Mouse (Mus musculus) intestine, embryonic 14.5 days (tissue): ENCODE data around the gene Usp12. TPM values are rescaled to one million over a fixed set of nuclear protein-coding genes. Genes with fewer than 3 reads are reported as not detected.

Experiments used
- ATAC-seq: fragments of 200-750 bp; cut with Nextera tagmentation; replicated peaks from 2 replicates; pipeline ENCODE4 v1.8.0; 2017; ENCODE audit warnings: low read depth, moderate number of reproducible peaks, moderate TSS enrichment, moderate library complexity; ENCODE audit not compliant: low FRiP score, low TSS enrichment
- DNase-seq: peaks from one replicate; pipeline ENCODE4 v3.0.0-alpha.2; 2018; ENCODE audit warnings: low spot score
- H3K27ac ChIP-seq: fragments of 300-500 bp; sonication (generic); 2 replicates; pipeline ENCODE4 v1.5.1; 2014; ENCODE audit warnings: low read depth, mild to moderate bottlenecking, control low read depth
- H3K27me3 ChIP-seq: fragments of 300-500 bp; sonication (generic); replicated peaks from 2 replicates; pipeline ENCODE4 v1.6.1; 2014; ENCODE audit warnings: low read length, control low read depth; ENCODE audit not compliant: control insufficient read depth, insufficient read depth
- H3K36me3 ChIP-seq: fragments of 300-500 bp; sonication (generic); 2 replicates; pipeline ENCODE4 v1.6.1; 2014; ENCODE audit warnings: low read length, control low read depth; ENCODE audit not compliant: control insufficient read depth, insufficient read depth
- H3K4me1 ChIP-seq: fragments of 300-500 bp; sonication (generic); replicated peaks from 2 replicates; pipeline ENCODE4 v1.6.1; 2014; ENCODE audit warnings: low read length, control low read depth, mixed read lengths; ENCODE audit not compliant: control insufficient read depth, insufficient read depth
- H3K4me2 ChIP-seq: fragments of 300-500 bp; sonication (generic); 2 replicates; pipeline ENCODE4 v1.6.1; 2014; ENCODE audit warnings: low read length
- H3K4me3 ChIP-seq: fragments of 300-500 bp; sonication (generic); 2 replicates; pipeline ENCODE4 v1.5.1; 2014; ENCODE audit warnings: low read depth, low read length, control low read depth, mixed read lengths
- H3K9ac ChIP-seq: fragments of 300-500 bp; sonication (generic); 2 replicates; pipeline ENCODE4 v1.6.1; 2014; ENCODE audit warnings: mild to moderate bottlenecking, low read length
- H3K9me3 ChIP-seq: fragments of 300-500 bp; sonication (generic); 2 replicates; pipeline ENCODE4 v1.6.1; 2016; ENCODE audit warnings: low read length, control low read depth; ENCODE audit not compliant: control insufficient read depth
- WGBS: fragments of 180-500 bp; shearing (Covaris S2); extraction: QIAGEN DNeasy Blood & Tissue Kit; methylation state at CpG from one replicate; pipeline ENCODE4 v1.1.7; 2014; 5-methylcytosine and 5-hydroxymethylcytosine counted together
- polyA plus RNA-seq: library from polyadenylated mRNA; unstranded; fragments of >200 nt; fragmentation: Nextera tagmentation; extraction: Ambion mirVana; gene quantifications from 2 replicates; pipeline ENCODE4 v1.2.1, GENCODE M21; 2014

The Usp12 gene
- polyA plus RNA-seq, 1 experiment from 2014 or later, result 19.2 TPM

DNA sequence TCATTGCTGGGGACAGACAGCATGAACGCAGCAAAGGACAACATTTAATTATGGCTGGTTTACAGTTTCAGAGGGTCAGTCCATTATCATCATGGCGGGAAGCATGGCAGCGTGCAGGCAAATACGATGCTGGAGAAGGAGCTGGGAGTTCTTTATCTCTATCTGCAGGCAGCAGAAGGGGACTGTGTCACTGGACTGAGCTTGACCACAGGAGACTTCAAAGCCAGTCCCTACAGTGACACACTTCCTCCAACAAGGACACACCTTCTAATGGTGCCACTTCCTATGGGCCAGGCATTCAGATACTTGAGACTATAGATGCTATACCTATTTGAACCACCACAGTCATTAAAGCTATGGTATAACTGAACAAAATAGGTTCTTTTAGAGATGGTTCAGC is 20.6 kb upstream of the Usp12 start:
- Histone ChIP-seq H3K27ac (no peak overlapping the region), H3K27me3 (no peaks in the 10 kb centered on the region), H3K4me3 (no peak overlapping the region), H3K9ac (no peak overlapping the region), H3K36me3 (no peaks in the 10 kb centered on the region), H3K4me1 (no peaks in the 10 kb centered on the region), H3K9me3 (no peaks in the 10 kb centered on the region; the same call in 1 of the 2 replicates), H3K4me2 (no peak overlapping the region)
- DNase-seq, result no peak
- WGBS, result 79% methylated on average over 4 of the region's 4 CpGs
- no peak for ATAC-seq

- Histone ChIP-seq H3K4me1 (no peaks in the 10 kb centered on the region), H3K27ac (no peak overlapping the region), H3K27me3 (no peaks in the 10 kb centered on the region), H3K9me3 (no peaks in the 10 kb centered on the region; the same call in 1 of the 2 replicates), H3K4me2 (no peak overlapping the region), H3K36me3 (no peaks in the 10 kb centered on the region), H3K9ac (no peak overlapping the region), H3K4me3 (no peak overlapping the region)
- DNase-seq (no peak), ATAC-seq (no peak)
- WGBS, result 82% methylated on average over 4 of the region's 4 CpGs
Measured at GRCm38 (mm10) chr5:146813421-146813820, 18.6 kb upstream of the Usp12 start.

- H3K27me3 ChIP-seq, result no peaks in the 10 kb centered on the region
- no peak overlapping the region for H3K9ac ChIP-seq
- ATAC-seq (no peak), DNase-seq (no peak)
- H3K4me3 ChIP-seq, result no peak overlapping the region
- H3K4me1 ChIP-seq, result no peaks in the 10 kb centered on the region
- no peak overlapping the region for H3K4me2 ChIP-seq
- no peaks in the 10 kb centered on the region for H3K36me3 ChIP-seq
- no peak overlapping the region for H3K27ac ChIP-seq
- H3K9me3 ChIP-seq, result no peaks in the 10 kb centered on the region; the same call in 1 of the 2 replicates
- WGBS, result 91% methylated on average over 5 of the region's 5 CpGs
Measured at GRCm38 (mm10) chr5:146812866-146813265, 18.1 kb upstream of the Usp12 start.

DNA sequence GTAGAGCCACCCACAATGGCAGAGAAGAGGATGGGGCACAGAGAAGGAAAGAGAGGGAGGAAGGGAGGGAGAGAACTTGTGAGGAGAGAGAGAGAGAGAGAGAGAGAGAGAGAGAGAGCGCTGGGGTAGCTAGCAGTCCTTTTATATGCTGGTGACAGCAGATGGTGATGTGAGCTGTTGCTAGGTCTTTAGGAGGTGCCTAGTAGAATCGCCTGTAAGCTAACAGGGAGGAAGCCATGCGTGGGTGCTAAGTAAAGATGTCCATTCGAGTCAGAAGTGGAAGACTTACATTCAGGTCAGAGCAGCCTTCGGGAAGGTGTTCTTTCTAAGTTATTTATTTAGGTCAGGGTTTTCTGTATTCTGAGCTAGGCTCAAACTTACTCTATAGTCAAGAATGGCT is 15.1 kb upstream of the Usp12 start:
- no peak for ATAC-seq
- no peak for DNase-seq
- no peaks in the 10 kb centered on the region for H3K36me3 ChIP-seq
- H3K9me3 ChIP-seq, result no peaks in the 10 kb centered on the region; the same call in 1 of the 2 replicates
- no peaks in the 10 kb centered on the region for H3K27me3 ChIP-seq
- 75% methylated on average over 5 of the region's 5 CpGs for WGBS
- no peak overlapping the region for H3K4me2 ChIP-seq
- H3K9ac ChIP-seq, result no peak overlapping the region
- no peak overlapping the region for H3K27ac ChIP-seq
- H3K4me3 ChIP-seq, result no peak overlapping the region
- no peaks in the 10 kb centered on the region for H3K4me1 ChIP-seq

GRCm38 (mm10) chr5:146806004-146806430 is 11.2 kb upstream of the Usp12 start:
- H3K27ac ChIP-seq, result no peak overlapping the region
- H3K4me1 ChIP-seq, result no peaks in the 10 kb centered on the region
- H3K9ac ChIP-seq, result no peak overlapping the region
- DNase-seq (no peak), ATAC-seq (no peak)
- no peak overlapping the region for H3K4me2 ChIP-seq
- H3K4me3 ChIP-seq, result no peak overlapping the region
- WGBS, result 78% methylated on average over 8 of the region's 8 CpGs
- H3K36me3 ChIP-seq, result no peaks in the 10 kb centered on the region
- 0 out of 2 replicates have a peak, but pooled peaks cover 4% of the 10 kb centered on the region for H3K9me3 ChIP-seq
- H3K27me3 ChIP-seq, result no peaks in the 10 kb centered on the region

DNA sequence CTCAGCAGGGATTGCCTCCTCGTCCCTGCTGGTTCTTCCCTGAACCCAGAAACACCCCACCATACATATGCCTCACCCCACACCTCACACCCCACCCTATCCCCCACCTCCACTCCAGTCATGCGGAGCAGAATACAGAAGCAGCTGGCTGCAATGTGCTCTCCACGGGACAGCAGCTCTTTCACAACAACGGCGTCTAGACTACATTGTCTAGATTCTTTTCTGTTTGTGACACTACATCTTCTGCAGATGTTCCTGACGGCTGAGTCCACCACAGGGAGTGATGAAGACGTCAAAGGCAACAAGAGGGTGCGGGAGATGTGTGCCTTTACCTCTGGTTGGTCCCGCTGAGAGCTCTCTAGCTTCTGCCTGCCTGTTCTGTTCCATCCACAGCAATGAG is 3.2 kb upstream of the Usp12 start:
- H3K4me3 ChIP-seq, result no peak overlapping the region
- no peak overlapping the region for H3K27ac ChIP-seq
- H3K4me1 ChIP-seq, result peaks cover 5% of the 10 kb centered on the region
- no peaks in the 10 kb centered on the region for H3K27me3 ChIP-seq
- H3K4me2 ChIP-seq, result no peak overlapping the region
- WGBS, result 60% methylated on average over 9 of the region's 9 CpGs
- no peak for DNase-seq
- 0 out of 2 replicates have a peak, but pooled peaks cover 4% of the 10 kb centered on the region for H3K9me3 ChIP-seq
- no peaks in the 10 kb centered on the region for H3K36me3 ChIP-seq
- no peak overlapping the region for H3K9ac ChIP-seq
- no peak for ATAC-seq

- H3K9ac ChIP-seq, result no peak overlapping the region
- H3K36me3 ChIP-seq, result no peaks in the 10 kb centered on the region
- H3K27me3 ChIP-seq, result no peaks in the 10 kb centered on the region
- DNase-seq (no peak), ATAC-seq (no peak)
- H3K4me2 ChIP-seq, result no peak overlapping the region
- no peak overlapping the region for H3K4me3 ChIP-seq
- peaks cover 24% of the 10 kb centered on the region for H3K4me1 ChIP-seq
- WGBS, result 77% methylated on average over 13 of the region's 13 CpGs
- no peak overlapping the region for H3K27ac ChIP-seq
- H3K9me3 ChIP-seq, result no peaks in the 10 kb centered on the region
Measured at GRCm38 (mm10) chr5:146795728-146796127, 922 bp upstream of the Usp12 start.

DNA sequence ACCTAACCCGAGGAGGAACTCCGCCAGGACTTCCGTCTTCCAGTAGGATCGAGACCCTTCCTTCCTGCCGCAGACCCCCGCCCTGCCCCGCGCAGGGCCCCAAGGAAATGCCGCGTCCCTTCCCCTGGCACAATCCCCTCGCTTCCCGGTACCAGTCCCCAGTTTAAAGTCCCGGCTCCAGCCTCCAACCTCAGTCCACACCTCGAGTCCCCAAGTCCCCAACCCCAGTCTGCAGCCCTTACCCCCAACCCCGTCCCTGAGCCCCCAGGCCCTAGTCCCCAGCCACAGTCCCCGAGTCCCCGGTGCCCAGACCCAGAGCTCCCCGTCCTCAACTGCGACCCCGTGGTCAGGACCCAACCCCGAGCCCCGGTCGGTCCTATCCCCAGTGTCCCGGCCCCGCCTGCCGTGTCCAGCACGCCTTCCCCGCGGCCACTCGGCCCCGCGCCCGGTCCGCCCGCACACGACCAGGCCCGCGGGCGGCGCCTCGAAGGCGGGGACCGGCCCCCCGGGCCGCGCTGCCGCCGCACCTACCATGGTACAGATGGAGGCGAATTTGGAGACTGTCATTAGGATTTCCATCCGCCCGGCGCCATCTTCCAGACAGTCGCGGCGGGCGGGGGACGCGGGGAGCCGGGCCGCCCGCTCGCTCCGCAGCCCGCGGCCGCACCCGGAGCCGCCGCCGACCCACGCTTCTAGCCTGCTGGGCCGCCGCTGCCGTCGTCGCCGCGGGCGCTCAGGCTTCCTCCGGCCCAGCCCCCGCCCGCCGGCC is 538 bp downstream of the Usp12 start:
- peak overlapping the region; percentile 88 for H3K9ac ChIP-seq
- peak overlapping the region; percentile 89 for H3K27ac ChIP-seq
- DNase-seq (peak; percentile 80), ATAC-seq (peak; percentile 57)
- H3K4me3 ChIP-seq, result peak overlapping the region; percentile 80
- H3K36me3 ChIP-seq, result no peaks in the 10 kb centered on the region
- H3K27me3 ChIP-seq, result no peaks in the 10 kb centered on the region
- WGBS, result under 1% methylated on average over 63 of the region's 83 CpGs
- peak overlapping the region; percentile 91 for H3K4me2 ChIP-seq
- H3K9me3 ChIP-seq, result no peaks in the 10 kb centered on the region
- H3K4me1 ChIP-seq, result peaks cover 32% of the 10 kb centered on the region

DNA sequence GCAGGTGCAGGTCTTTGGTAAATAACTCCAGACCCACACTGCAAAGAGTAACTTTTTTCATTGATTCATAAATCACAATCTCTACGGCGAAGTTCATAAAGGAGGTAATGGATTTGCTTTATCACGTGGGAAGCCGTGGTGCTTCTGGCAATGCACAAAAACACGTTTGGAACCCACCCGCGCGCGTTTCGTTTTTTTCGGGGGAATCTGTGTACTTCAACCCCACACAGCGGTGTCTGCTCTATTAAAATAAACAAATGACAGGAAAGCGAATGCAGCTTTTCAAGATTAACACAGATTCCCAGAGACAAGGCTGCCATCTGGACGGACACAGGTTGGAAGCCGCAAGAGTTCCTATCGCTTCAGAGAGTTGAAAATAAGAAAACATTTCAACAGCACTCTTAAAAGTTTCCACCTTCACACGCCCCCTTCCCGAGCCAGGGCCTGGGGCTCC is 1.1 kb downstream of the Usp12 start:
- DNase-seq (no peak), ATAC-seq (no peak)
- H3K27me3 ChIP-seq, result no peaks in the 10 kb centered on the region
- peak overlapping the region; percentile 91 for H3K4me2 ChIP-seq
- no peaks in the 10 kb centered on the region for H3K36me3 ChIP-seq
- H3K27ac ChIP-seq, result peak overlapping the region; percentile 89
- H3K9me3 ChIP-seq, result no peaks in the 10 kb centered on the region
- peak overlapping the region; percentile 80 for H3K4me3 ChIP-seq
- WGBS, result under 1% methylated on average over 18 of the region's 18 CpGs
- H3K9ac ChIP-seq, result peak overlapping the region; percentile 88
- peaks cover 37% of the 10 kb centered on the region for H3K4me1 ChIP-seq
